Mouse (Mus musculus) hindbrain, embryonic 13.5 days (tissue): ENCODE measurements around the gene Fut9. TPM values are rescaled to one million over a fixed set of nuclear protein-coding genes. Genes with fewer than 3 reads are reported as not detected.

Source experiments
- ATAC-seq: fragments of 200-750 bp; cut with Nextera tagmentation; 2 replicates; pipeline ENCODE4 v1.8.0; 2017; ENCODE audit warnings: moderate TSS enrichment; ENCODE audit not compliant: low FRiP score
- H3K27ac ChIP-seq: fragments of 300-500 bp; sonication (generic); 2 replicates; pipeline ENCODE4 v1.5.1; 2015; ENCODE audit warnings: inconsistent platforms, mild to moderate bottlenecking, moderate library complexity
- H3K27me3 ChIP-seq: fragments of 300-500 bp; sonication (generic); 2 replicates; pipeline ENCODE4 v1.6.1; 2015; ENCODE audit warnings: mild to moderate bottlenecking, inconsistent platforms
- H3K36me3 ChIP-seq: fragments of 300-500 bp; sonication (generic); 2 replicates; pipeline ENCODE4 v1.6.1; 2015; ENCODE audit warnings: mild to moderate bottlenecking, inconsistent platforms
- H3K4me1 ChIP-seq: fragments of 300-500 bp; sonication (generic); replicated peaks from 2 replicates; pipeline ENCODE4 v1.6.1; 2015; ENCODE audit warnings: inconsistent platforms
- H3K4me2 ChIP-seq: fragments of 300-500 bp; sonication (generic); 2 replicates; pipeline ENCODE4 v1.6.1; 2015; ENCODE audit warnings: inconsistent platforms, mild to moderate bottlenecking, moderate library complexity
- H3K4me3 ChIP-seq: fragments of 300-500 bp; sonication (generic); 2 replicates; pipeline ENCODE4 v1.5.1; 2015; ENCODE audit warnings: mild to moderate bottlenecking, inconsistent platforms
- H3K9ac ChIP-seq: fragments of 300-500 bp; sonication (generic); 2 replicates; pipeline ENCODE4 v1.6.1; 2015; ENCODE audit warnings: mild to moderate bottlenecking, inconsistent platforms
- H3K9me3 ChIP-seq: fragments of 300-500 bp; sonication (generic); 2 replicates; pipeline ENCODE4 v1.6.1; 2016; ENCODE audit warnings: inconsistent platforms
- WGBS: fragments of 180-500 bp; shearing (Covaris S2); methylation state at CpG from one replicate; pipeline ENCODE4 v1.1.7; 2015; 5-methylcytosine and 5-hydroxymethylcytosine counted together
- polyA plus RNA-seq: library from polyadenylated mRNA; unstranded; fragments of >200 nt; fragmentation: Nextera tagmentation; extraction: Ambion mirVana; gene quantifications from 2 replicates; pipeline ENCODE4 v1.2.1, GENCODE M21; 2015

The Fut9 gene
- polyA plus RNA-seq, 1 experiment from 2014 or later = 10.9 TPM

DNA sequence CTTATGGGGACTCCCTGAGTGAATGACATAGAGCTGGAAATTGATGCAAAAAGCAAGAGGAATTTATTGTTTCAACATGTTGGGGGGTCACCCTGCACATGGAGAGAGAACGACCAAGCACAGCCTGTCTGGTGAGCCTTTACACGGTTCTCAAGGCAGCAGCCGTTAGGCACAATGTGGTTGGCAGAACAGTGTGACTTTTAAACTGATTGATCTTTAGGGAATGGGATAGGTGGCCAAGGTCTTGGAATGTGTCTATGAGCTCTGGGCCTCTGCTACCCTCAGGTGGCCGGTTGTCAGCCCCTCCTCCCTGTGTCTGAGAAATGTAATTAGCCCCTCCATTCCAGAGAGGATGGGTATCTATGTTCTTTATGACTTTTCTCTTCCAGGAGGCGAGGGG is 171.9 kb downstream of the Fut9 start:
- H3K9me3 ChIP-seq = no peaks in the 10 kb centered on the region
- no peak overlapping the region for H3K27ac ChIP-seq
- no peak overlapping the region for H3K4me3 ChIP-seq
- H3K36me3 ChIP-seq = no peaks in the 10 kb centered on the region
- H3K9ac ChIP-seq = no peak overlapping the region
- H3K27me3 ChIP-seq = no peaks in the 10 kb centered on the region
- peak; percentile 30 for ATAC-seq
- WGBS = 60% methylated on average over 5 of the region's 5 CpGs
- H3K4me1 ChIP-seq = peaks cover 9% of the 10 kb centered on the region
- no peak overlapping the region for H3K4me2 ChIP-seq

DNA sequence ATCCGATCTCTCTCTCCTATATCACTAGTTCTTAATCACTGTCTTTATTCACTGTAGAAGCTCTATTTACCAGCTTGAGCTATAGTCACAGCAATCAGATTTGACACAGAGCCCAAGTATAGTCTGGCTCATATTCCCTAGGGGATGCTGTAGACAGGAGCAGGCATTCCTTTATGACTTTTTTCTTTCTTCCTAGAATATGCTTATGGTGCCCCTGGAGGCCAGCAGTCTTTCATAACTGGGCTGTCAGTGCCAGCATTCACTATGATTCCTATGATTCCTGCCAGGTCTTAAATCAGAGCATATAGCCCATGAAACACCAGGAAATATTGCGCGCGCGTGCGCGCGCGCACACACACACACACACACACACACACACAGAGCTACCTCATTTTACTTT is 172.6 kb downstream of the Fut9 start:
- ATAC-seq = peak; percentile 76
- H3K9ac ChIP-seq = no peak overlapping the region
- H3K36me3 ChIP-seq = no peaks in the 10 kb centered on the region
- no peak overlapping the region for H3K27ac ChIP-seq
- H3K4me3 ChIP-seq = no peak overlapping the region
- no peaks in the 10 kb centered on the region for H3K27me3 ChIP-seq
- WGBS = 89% methylated on average over 9 of the region's 9 CpGs
- H3K4me1 ChIP-seq = peaks cover 9% of the 10 kb centered on the region
- H3K9me3 ChIP-seq = no peaks in the 10 kb centered on the region
- H3K4me2 ChIP-seq = no peak overlapping the region

GRCm38 (mm10) chr4:25627039-25627438 is 173.0 kb downstream of the Fut9 start:
- 46% methylated on average over 1 of the region's 1 CpGs for WGBS
- H3K4me3 ChIP-seq = no peak overlapping the region
- H3K27me3 ChIP-seq = no peaks in the 10 kb centered on the region
- ATAC-seq = no peak
- peaks cover 9% of the 10 kb centered on the region for H3K4me1 ChIP-seq
- H3K4me2 ChIP-seq = no peak overlapping the region
- H3K27ac ChIP-seq = 0 out of 2 replicates have a peak overlapping the region, but pooled peaks have one; percentile 24
- no peaks in the 10 kb centered on the region for H3K9me3 ChIP-seq
- no peak overlapping the region for H3K9ac ChIP-seq
- no peaks in the 10 kb centered on the region for H3K36me3 ChIP-seq

DNA sequence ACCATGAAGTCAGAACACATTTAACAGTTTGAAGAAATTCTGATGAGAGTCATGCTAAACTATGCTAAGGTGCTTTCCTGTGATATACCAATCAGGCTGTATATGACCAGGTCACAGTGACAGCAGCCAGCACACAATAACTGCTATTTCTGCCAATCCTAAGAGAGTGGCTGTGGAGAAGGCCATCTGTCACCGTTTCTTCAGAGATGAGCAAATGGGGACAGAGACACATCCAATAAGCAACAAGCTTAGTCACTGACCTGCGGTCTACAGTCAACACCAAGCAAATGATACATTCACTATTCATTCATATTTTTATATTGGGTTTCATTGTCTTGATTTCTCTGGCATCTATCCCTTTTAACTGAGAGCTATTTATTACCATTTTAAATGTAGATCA is 176.9 kb downstream of the Fut9 start:
- no peak overlapping the region for H3K9ac ChIP-seq
- WGBS = 86% methylated on average over 2 of the region's 2 CpGs
- ATAC-seq = no peak

DNA sequence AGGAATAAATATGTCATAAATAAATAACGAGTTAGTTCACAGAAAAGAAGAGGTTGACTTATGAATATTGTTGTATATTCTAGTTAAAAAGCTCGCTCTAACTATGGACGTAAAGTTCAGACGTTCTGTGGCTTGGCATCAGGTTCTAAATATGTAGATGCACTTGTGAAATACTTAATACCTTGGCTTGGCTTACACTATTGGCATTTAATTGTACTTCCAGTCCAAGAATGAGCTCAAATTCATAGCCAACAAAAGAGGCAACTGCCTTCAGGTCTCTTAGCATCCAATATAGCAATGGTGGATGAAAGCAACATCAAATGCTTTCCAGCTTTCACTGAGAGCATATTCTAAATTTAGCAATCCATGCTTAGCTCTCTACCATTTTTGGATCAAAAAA is 182.7 kb downstream of the Fut9 start:
- ATAC-seq = no peak
- Histone ChIP-seq H3K36me3 (0 out of 2 replicates have a peak, but pooled peaks cover 5% of the 10 kb centered on the region), H3K4me2 (no peak overlapping the region), H3K4me1 (no peaks in the 10 kb centered on the region), H3K9me3 (no peaks in the 10 kb centered on the region), H3K27ac (no peak overlapping the region), H3K27me3 (no peaks in the 10 kb centered on the region), H3K4me3 (no peak overlapping the region), H3K9ac (no peak overlapping the region)
- 94% methylated on average over 4 of the region's 4 CpGs for WGBS

More for the DNA sequence above, 176.9 kb downstream of the Fut9 start:
- 0 out of 2 replicates have a peak, but pooled peaks cover 5% of the 10 kb centered on the region for H3K36me3 ChIP-seq
- peaks cover 9% of the 10 kb centered on the region for H3K4me1 ChIP-seq
- no peak overlapping the region for H3K27ac ChIP-seq
- H3K9me3 ChIP-seq = no peaks in the 10 kb centered on the region
- H3K4me3 ChIP-seq = no peak overlapping the region
- H3K4me2 ChIP-seq = no peak overlapping the region
- no peaks in the 10 kb centered on the region for H3K27me3 ChIP-seq

DNA sequence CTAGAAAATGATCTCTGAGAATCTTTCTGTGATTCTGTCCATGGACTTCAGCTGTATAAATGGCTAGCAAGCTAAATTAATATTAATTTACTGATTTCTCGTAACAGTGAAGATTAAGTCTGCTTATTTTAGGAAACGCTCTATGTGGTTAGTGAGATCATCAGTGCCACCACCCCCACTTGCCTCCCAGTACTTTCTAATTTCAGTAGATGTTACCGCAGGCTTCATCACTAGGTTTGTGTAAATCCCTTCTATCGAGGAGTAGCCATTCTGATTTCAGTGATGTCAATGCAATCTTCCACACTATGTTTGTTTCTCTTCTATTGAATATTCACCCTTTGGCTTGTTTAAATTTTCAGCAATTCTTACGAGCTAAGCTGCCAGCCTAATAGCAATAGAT is 186.6 kb downstream of the Fut9 start:
- ATAC-seq = no peak
- 87% methylated on average over 5 of the region's 5 CpGs for WGBS
- H3K9me3 ChIP-seq = no peaks in the 10 kb centered on the region

DNA sequence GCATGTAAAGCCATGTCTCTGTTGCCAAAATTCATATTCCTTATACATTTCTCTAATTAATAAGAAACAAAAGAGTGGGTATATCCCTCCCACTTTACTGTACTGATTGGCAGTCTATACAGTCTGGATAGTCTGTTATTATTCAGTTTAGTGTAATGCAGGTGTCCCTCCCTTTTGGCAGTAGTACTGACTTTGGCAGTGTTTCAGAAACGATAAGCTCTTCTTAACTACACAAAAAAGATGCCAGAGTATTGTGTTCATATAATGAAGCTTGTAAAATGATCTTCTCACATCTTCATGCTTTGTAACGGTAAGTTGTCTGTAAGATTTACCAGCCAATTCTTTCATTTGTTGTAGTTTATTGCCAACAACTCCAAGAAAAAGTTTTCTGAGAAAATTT is 189.6 kb downstream of the Fut9 start:
- ATAC-seq = no peak
- Histone ChIP-seq H3K9me3 (no peaks in the 10 kb centered on the region), H3K27me3 (no peaks in the 10 kb centered on the region), H3K36me3 (no peaks in the 10 kb centered on the region), H3K9ac (no peak overlapping the region), H3K27ac (no peak overlapping the region), H3K4me1 (no peaks in the 10 kb centered on the region), H3K4me2 (no peak overlapping the region), H3K4me3 (no peak overlapping the region)
- 60% methylated on average over 2 of the region's 2 CpGs for WGBS

More for the DNA sequence above, 186.6 kb downstream of the Fut9 start:
- H3K27ac ChIP-seq = no peak overlapping the region
- H3K4me1 ChIP-seq = no peaks in the 10 kb centered on the region
- no peaks in the 10 kb centered on the region for H3K27me3 ChIP-seq
- H3K4me3 ChIP-seq = no peak overlapping the region
- no peak overlapping the region for H3K4me2 ChIP-seq
- H3K9ac ChIP-seq = no peak overlapping the region
- H3K36me3 ChIP-seq = no peaks in the 10 kb centered on the region

DNA sequence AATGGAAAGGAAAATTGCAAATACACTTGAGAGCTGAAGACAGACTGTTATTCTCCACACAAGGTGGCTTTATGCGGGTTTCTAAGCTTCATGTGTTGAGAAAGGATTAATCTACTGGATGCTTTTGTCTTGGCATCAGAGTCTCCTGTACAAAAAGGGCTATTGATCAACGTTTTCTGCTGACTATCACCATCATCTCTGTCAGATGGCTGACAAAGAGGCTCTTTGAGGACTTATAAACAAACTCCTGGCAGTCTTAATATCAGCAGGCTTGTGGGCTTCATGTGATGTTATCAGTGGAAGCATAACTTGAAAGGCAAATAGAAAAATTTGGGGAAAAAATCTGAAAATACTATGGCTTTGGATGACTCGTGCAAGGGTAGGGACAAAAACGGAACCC is 206.8 kb downstream of the Fut9 start:
- Histone ChIP-seq H3K4me1 (no peaks in the 10 kb centered on the region), H3K9me3 (no peaks in the 10 kb centered on the region), H3K9ac (no peak overlapping the region), H3K36me3 (no peaks in the 10 kb centered on the region), H3K27me3 (no peaks in the 10 kb centered on the region), H3K4me3 (no peak overlapping the region), H3K27ac (no peak overlapping the region), H3K4me2 (no peak overlapping the region)
- 76% methylated on average over 4 of the region's 4 CpGs for WGBS
- ATAC-seq = no peak
